Mouse (Mus musculus) mesoderm, embryonic 11.5 days (tissue): ENCODE measurements around the gene Cct3.
"Not testable (repeated sequence)": the region's sequence is repeated elsewhere in the genome, so short reads cannot be mapped to it uniquely, and the experiment has no call there.

Experiments
- DNase-seq: peaks from one replicate; pipeline ENCODE4 v3.0.0-alpha.2; 2012; ENCODE audit warnings: low read depth, low spot score

Cct3 gene

GRCm38 (mm10) chr3:88296561-88297318 lies at the start of gene Cct3, which contains the start of gene Tsacc:
Gene Cct3, plus strand, starts transcription at chr3:88297116.
Gene Tsacc, minus strand, starts transcription at chr3:88296999.
- peak; percentile 100 for DNase-seq

GRCm38 (mm10) chr3:88247666-88248065 lies 49.2 kb upstream of the Cct3 start:
- no peak for DNase-seq

- DNase-seq, result no peak
These were observed 48.5 kb upstream of the Cct3 start for GRCm38 (mm10) chr3:88248406-88248805.

- no peak for DNase-seq
These were observed 44.2 kb upstream of the Cct3 start for GRCm38 (mm10) chr3:88252739-88253138.

GRCm38 (mm10) chr3:88254268-88254926 lies 42.5 kb upstream of the Cct3 start, which contains the start of gene Rhbg:
Gene Rhbg, minus strand, starts transcription at chr3:88254709.
- DNase-seq, result no peak

- DNase-seq, result no peak
These were observed 41.0 kb upstream of the Cct3 start for GRCm38 (mm10) chr3:88255950-88256349.

- DNase-seq, result no peak
These were observed 40.5 kb upstream of the Cct3 start for GRCm38 (mm10) chr3:88256382-88256781.

- no peak for DNase-seq
These were observed 34.6 kb upstream of the Cct3 start for GRCm38 (mm10) chr3:88262346-88262745.

GRCm38 (mm10) chr3:88268014-88268413 lies 28.9 kb upstream of the Cct3 start:
- not testable (repeated sequence) for DNase-seq

- no peak for DNase-seq
These were observed 27.9 kb upstream of the Cct3 start for GRCm38 (mm10) chr3:88268991-88269390.

- not testable (repeated sequence) for DNase-seq
These were observed 25.6 kb upstream of the Cct3 start for GRCm38 (mm10) chr3:88271298-88271697.

GRCm38 (mm10) chr3:88271859-88272258 lies 25.1 kb upstream of the Cct3 start:
- no peak for DNase-seq

GRCm38 (mm10) chr3:88274002-88274401 lies 22.9 kb upstream of the Cct3 start:
- no peak for DNase-seq

GRCm38 (mm10) chr3:88276121-88276520 lies 20.8 kb upstream of the Cct3 start:
- DNase-seq, result no peak

GRCm38 (mm10) chr3:88276529-88277143 lies 20.3 kb upstream of the Cct3 start:
- no peak for DNase-seq

GRCm38 (mm10) chr3:88280035-88280434 lies 16.9 kb upstream of the Cct3 start:
- no peak for DNase-seq

GRCm38 (mm10) chr3:88281141-88281916 lies 15.6 kb upstream of the Cct3 start:
- not testable (repeated sequence) for DNase-seq

- not testable (repeated sequence) for DNase-seq
These were observed 11.9 kb upstream of the Cct3 start for GRCm38 (mm10) chr3:88284815-88285564.

GRCm38 (mm10) chr3:88285565-88285895 lies 11.4 kb upstream of the Cct3 start:
- DNase-seq, result not testable (repeated sequence)

- DNase-seq, result no peak
These were observed 9.8 kb upstream of the Cct3 start, which contains the start of gene Gm38392 for GRCm38 (mm10) chr3:88287110-88287509. Gene Gm38392, minus strand, starts transcription at chr3:88287210.

- DNase-seq, result not testable (repeated sequence)
These were observed 8.7 kb upstream of the Cct3 start for GRCm38 (mm10) chr3:88288133-88288713.
